Mouse (Mus musculus): ENCODE results near the gene Dirc2.

Gene Dirc2

DNA sequence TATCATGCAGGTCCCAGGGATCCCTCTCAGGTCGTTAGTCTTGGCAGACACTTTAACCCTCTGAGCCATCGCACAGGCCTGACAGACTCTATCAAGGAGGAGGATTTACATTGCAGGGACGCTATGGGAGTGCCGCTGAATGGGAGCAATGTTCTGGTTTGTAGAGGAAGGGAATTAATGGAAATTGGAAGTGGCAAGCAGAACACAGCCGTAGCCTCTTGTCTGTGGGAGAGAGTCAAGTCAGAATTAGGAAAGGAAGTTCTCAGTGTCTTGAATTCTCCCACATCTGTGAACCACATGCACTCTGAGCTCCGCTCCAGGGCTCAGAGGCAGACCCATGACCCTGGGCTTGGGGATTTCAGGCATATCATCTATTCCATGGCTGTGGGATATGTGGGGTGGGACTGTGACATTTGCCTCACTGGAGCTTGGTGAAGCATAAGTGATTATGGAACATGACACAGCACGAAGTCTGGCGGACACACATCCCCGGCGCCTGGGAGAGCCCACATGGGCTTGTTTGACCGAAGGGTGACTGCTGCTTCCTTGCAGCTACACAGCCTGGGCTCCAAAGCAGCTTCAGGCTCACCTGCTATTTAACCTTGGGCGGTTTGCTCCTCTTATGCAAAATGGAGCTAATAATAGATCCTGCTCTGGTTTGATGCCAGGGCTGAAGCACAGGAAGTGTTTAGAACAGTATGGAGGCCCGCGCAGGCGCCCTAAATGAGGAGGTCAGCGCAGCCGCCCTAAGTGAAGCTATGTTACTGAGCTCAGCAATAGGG lies 87.6 kb downstream of the Dirc2 start:
- no peak for DNase-seq (ENCODE audit: low spot score)

DNA sequence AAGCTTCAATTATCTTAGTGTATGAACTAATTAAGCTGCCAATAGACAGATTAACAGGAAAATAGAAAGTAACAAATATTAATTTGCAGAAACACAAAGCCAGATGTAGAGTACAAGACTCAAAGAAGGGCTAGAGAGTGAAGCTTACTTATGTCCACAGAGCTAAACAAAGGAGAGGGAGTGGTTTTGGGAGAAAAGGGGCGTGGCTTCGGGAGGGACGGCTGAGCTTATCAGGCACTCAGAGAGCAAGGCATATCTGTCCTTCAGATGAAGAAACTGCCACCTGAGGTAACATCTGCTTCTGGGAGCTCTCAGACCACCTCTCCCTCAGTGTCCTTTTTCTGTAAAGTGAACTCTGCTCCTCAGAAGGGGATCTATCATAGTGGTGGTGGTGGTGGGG lies 90.7 kb downstream of the Dirc2 start:
- DNase-seq (ENCODE audit: low spot score) = no peak

DNA sequence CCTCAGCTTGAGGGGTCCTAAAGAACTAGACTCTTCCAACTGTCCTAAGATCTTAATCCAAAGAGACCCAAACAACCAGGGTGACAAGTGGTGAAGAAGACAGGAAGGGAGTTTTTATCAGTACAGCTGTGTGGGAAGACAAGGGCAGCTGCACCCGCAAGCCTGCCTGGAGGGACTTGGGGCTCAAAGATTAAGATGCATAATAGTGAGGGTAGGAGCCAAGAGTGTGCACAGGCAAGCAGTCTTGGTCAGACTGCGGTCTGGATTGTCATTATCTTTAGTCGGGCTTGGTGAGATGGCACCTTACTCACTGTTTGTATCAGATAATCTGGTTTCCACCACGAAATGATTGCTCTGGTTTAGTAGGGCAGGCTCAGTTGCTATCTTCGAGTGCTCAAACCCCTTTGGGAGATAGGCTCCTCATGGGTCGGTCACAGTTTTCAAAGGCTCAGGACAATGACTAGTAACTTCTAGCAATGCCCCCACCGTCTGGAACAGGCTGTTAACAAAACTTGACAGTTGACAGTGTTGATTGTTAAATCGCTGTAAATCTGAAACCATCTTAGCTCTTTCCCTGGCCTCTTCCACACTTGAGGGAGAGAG lies 91.5 kb downstream of the Dirc2 start:
- no peak for DNase-seq (ENCODE audit: low spot score)

DNA sequence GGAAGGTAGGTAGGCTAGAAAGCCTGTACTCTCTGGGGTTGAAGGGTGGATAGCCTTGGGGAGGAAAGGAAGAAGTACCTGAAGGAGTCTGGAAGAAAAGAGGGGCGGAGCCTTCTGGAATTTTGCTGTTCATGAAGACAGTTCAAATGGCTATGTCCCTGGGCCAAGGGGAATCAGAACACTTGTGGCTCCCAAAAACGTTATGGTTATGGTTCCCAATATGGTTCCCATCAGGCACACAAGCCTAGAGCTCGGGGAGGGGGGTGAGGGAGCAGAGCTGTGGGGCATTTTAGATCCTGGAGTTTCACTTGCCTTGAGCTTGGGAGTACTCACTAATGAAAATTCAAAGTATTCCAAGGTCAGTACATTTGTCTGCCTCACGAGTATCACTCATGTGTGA lies 104.3 kb downstream of the Dirc2 start:
- no peak for DNase-seq (ENCODE audit: low spot score)

DNA sequence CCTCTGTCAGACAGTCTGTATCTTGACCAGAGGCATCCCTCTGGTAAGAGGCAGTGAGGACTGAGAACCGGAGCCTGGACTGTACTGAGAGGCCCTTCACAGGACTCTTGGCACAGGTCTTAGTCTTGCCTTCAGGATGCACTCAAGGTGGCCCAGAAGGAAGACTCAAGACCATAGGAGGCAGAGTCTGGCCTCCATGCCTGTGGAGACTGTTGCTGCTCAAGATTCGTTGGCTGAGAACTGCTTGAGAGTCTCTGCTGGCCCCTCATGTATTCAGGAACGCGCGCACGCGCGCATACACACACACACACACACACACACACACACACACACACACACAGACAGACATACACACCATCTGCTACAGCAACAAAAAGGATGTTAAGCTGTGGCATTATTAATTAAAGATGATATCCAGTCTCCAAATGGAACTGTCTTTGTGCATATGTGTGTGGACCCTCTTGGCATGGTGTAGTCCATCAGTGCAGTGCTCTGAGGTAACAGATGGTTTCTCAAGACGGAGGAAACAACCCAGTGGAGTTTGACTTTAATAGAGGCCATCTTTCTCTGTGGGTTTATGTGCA lies 105.2 kb downstream of the Dirc2 start:
- no peak for DNase-seq (ENCODE audit: low spot score)

DNA sequence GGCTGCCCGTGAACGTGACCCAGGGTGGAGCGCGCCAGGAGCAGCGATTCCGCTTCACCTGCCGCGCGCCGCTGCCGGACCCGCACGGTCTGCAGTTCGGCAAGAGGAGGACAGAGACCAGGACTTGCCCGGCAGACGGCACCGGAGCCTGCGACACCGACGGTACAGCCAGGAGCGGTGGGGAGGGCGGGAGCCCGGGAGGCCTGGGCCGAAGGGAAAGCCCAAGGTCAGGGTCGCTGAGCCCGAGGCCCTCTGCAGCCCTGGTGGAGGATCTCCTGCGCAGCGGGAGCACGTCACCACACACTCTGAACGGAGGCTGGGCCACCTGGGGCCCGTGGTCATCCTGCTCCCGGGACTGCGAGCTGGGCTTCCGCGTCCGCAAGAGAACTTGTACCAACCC lies 108.9 kb downstream of the Dirc2 start:
- no peak for DNase-seq (ENCODE audit: low spot score)

DNA sequence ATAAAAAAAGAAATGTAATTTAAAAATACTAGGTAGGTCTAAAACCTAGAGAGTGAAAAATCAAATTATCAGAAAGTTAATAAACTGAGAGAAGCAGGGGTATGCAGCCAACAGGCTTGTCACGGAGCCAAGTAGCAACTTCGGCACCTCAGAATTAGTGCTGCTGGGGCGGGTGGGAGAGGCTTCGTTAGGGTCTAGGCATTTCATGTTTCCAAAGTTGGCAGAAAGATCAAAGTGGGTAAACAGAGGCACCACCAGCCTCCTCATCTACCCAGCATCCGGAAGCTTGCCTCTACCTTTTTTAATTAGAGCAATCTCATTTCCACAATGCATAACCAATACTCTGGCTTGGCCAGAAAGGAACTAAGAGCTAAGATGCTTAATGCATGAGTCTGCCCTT lies 115.2 kb downstream of the Dirc2 start:
- no peak for DNase-seq (ENCODE audit: low spot score)

DNA sequence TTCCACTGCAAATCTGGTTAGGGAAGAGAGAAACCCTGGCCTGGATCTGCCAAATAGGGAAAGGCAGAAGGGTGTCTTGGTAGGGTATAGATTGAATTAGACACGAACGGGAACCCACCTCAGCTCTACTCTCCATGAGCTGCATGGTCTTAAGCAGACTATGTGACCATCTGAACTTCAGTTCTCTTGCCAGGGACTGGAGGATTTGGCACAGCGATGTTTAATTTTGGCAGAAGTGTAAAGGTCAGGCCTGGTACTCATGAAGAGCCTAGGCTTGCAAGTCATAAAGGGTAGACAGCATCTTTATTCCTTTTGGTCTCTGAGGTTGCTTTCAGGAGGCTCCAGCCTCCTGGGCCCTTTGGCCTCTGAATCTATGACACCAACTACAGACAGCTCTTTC lies 116.5 kb downstream of the Dirc2 start:
- DNase-seq (ENCODE audit: low spot score) = no peak

DNA sequence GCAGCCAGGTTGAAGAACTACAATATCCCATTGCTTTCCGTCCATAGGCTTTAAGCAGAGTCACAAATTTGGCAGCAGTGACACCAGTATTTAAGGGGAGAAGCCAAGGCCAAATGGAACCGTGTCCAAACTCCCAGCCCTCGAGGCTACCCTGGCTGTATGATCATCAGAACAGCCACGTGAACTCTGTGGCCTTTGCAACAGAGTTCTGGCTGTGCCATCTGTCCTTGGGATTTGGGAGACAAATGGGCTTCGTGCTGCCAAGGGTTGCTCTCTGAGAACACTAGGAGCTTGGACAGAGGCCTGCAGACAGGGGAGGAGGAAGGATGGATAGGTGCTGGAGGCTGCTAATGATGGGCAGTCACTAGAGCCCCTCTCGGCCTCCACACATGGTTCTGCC lies 117.0 kb downstream of the Dirc2 start:
- no peak for DNase-seq (ENCODE audit: low spot score)

DNA sequence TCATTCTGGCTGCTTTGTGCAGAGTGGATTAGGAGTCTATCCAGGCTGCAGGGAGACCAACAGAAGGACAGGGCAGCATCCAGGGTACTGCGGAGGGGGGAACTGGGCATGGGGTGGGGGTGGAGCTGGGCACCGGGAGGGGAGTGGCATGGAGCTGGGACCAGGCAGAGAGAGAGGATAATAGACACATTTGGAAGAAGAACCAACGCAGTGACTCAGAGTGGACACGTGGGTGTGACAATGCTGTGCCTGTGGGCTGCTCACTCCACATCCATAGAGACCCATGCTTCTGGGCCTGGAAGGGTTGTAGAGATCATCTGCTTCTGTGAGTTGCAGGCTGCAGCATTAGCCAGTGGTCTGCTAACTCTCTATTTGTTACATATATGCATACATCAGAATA lies 120.3 kb downstream of the Dirc2 start:
- no peak for DNase-seq (ENCODE audit: low spot score)
